Mouse (Mus musculus) heart, adult 18-20 months (tissue): ENCODE data around the gene Ube2q1. TPM values are rescaled to one million over a fixed set of nuclear protein-coding genes. Genes with fewer than 3 reads are reported as not detected.

Source experiments
- DNase-seq, 2 experiments: peaks; one replicate each; pipeline ENCODE4 v3.0.0; 2021 to 2022; ENCODE audit warnings: mixed read lengths in 1 of 2
- total RNA-seq, 2 experiments: library from RNA; stranded (reverse); gene quantifications; 2 replicates each; pipeline ENCODE4 v1.2.3; 2021

Ube2q1 gene
- total RNA-seq, 2 experiments from 2014 or later: 25.9 to 26.1 TPM

DNA sequence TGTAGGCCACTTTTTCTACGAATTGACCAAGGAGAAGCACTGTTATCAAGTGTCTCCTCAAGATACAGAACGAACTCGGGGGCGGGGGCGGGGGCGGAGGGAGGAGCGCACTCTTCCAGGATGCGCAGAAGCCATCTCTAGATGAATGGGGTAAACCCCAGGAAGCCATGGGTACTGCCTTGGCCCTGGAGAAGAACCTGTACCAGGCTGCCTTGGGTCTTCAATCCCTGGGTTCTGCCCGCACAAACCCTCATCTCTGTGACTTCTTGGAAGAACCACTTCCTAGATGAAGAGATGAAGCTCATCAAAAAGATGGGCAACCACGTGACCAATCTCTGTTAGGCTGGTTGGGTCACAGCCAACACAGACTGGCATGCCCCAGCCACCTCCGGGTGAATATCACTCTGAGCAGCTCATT is 47.7 kb downstream of the Ube2q1 start:
- no peak for DNase-seq

GRCm38 (mm10) chr3:89821548-89822480 is 48.4 kb downstream of the Ube2q1 start:
- DNase-seq: no peak

DNA sequence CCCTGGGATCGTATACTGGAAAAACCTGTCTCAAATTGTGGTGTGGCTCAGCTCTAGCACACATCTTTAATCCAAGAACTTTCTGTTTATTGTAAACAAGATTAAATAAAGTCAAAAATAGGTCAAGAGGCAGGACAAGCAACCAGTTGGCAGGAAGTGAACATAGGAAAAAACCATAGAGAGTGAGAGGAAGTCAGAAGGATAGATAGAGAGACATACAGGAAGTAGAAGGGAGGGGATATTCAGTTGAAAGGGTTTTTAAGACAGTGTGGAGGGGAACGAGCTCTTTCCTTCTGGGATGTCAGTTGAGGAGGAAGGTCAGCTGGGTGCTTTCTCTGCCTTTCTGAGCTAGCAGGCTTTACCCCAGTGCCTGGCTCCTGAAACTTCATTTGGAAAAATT is 50.2 kb downstream of the Ube2q1 start:
- DNase-seq: no peak

DNA sequence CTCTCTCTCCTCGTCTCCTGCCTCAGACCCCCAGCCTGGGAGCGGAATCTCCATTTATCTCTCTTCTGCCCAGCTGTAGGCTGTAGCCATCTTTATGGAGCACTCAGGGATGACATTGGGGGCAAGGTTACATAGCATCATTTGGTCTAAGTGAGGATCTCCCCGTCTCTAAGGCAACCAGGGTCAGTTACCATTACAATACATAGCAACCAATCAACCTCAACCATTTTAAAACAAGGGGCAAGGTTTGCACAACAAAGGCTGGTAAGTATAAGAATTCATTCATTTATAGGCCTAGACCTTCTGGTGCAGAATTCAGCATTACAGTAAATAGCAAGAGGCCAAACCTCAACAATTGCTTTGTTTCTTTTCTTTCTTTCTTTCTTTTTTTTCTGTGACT is 52.9 kb downstream of the Ube2q1 start:
- no peak for DNase-seq

- DNase-seq: peak in 1 of 2 experiments; percentile 72
Observed at GRCm38 (mm10) chr3:89830815-89831591, 57.6 kb downstream of the Ube2q1 start, which contains the start of gene She. TSS of gene She (plus strand) at chr3:89831370.

Other genes with a start within 250 kb of the Ube2q1 start
- gene Adar, start 58.6 kb upstream of the Ube2q1 start, total RNA-seq: 10 to 100 TPM; 10.2 to 11.0 TPM
- gene Chrnb2, start 9.0 kb upstream of the Ube2q1 start, total RNA-seq: under 1 TPM in 1 of 2 experiments, not detected in 1; 0.18 TPM
- gene She, start 57.8 kb downstream of the Ube2q1 start, total RNA-seq: 10 to 100 TPM; 10.0 to 10.5 TPM
- gene Il6ra, start 139.6 kb downstream of the Ube2q1 start, total RNA-seq: 1 to 10 TPM; 4.2 to 5.6 TPM
- 10 to 100 TPM; 14.7 to 14.9 TPM for gene Atp8b2, start 189.9 kb downstream of the Ube2q1 start, total RNA-seq
- gene Hax1, start 225.2 kb downstream of the Ube2q1 start, total RNA-seq: 10 to 100 TPM; 46.1 to 48.5 TPM